Comparison of ENCODE assay signal across 26 mouse cellular contexts in genomic region chr9:61593991-61594390, GRCm38 (mm10).
DNase-seq lines count a peak whose midpoint lies in the region; ATAC-seq and TF ChIP-seq lines count a peak whose summit lies in the region.
"Had no signal": no experiment of that assay in that cellular context is flagged by ENCODE, and none has a peak within 500 bp of the region (broad histone marks: within the 10 kb centered on the region; RNA-seq: fewer than 3 reads in every experiment).

No protein-coding gene starts in this region.

- TF ChIP-seq CTCF in CH12.LX (conservative IDR thresholded peaks at IDR 0.05 in 1 of 2, IDR thresholded peaks at IDR 0.05 in 1 of 2; ENCODE audit: low read depth in 2 of 2, low read length in 2 of 2): no peak

- H3K27ac ChIP-seq in forebrain, embryonic 14.5 days (ENCODE audit: low read depth, low read length): no peak overlapping the region
- no peak overlapping the region for H3K27ac ChIP-seq in forebrain, embryonic 10.5 days
- H3K27ac ChIP-seq in CH12.LX (ENCODE audit: insufficient read depth, low read depth): no peak overlapping the region
- peak overlapping the region; percentile 40; the same call in 1 of the 2 replicates for H3K27ac ChIP-seq in midbrain, embryonic 13.5 days
- H3K27ac ChIP-seq in neural tube, embryonic 15.5 days (replicated peaks): 0 out of 2 replicates have a peak overlapping the region, but pooled peaks have one; percentile 13
- H3K27ac ChIP-seq: embryonic facial prominence, embryonic 12.5 days; gastrocnemius, adult 2 months; heart, embryonic 13.5 days; kidney, embryonic 15.5 days; liver, embryonic 12.5 days had no signal

- H3K4me3 ChIP-seq in forebrain, embryonic 14.5 days (ENCODE audit: low read depth, low read length): no peak overlapping the region
- no peak overlapping the region for H3K4me3 ChIP-seq in forebrain, embryonic 10.5 days
- no peak overlapping the region for H3K4me3 ChIP-seq in CH12.LX (replicated peaks in 1 of 3; ENCODE audit: low read depth in 2 of 3, low read length in 2 of 3, poor library complexity in 1 of 3)
- no peak overlapping the region for H3K4me3 ChIP-seq in midbrain, embryonic 13.5 days (replicated peaks)
- no peak overlapping the region for H3K4me3 ChIP-seq in neural tube, embryonic 15.5 days (replicated peaks)
- H3K4me3 ChIP-seq: embryonic facial prominence, embryonic 12.5 days; gastrocnemius, adult 2 months; heart, embryonic 13.5 days; kidney, embryonic 15.5 days; liver, embryonic 12.5 days; megakaryocyte, embryonic 14.5 days had no signal

- intact Hi-C loops in left cerebral cortex, postnatal 10 days (cut with DNase I): no loop called here

- 68% methylated on average over 6 of the region's 6 CpGs for WGBS in forebrain, embryonic 14.5 days
- WGBS in forebrain, embryonic 10.5 days: 82% methylated on average over 6 of the region's 6 CpGs
- 61% methylated on average over 6 of the region's 6 CpGs for WGBS in midbrain, embryonic 13.5 days
- 53% methylated on average over 6 of the region's 6 CpGs for whole genome bisulfite sequencing in neural tube, embryonic 15.5 days

- no peak for TF ChIP-seq EP300 in CH12.LX (IDR thresholded peaks at IDR 0.05; ENCODE audit: low read length)

- H3K27me3 ChIP-seq in forebrain, embryonic 14.5 days (replicated peaks; ENCODE audit: control insufficient read depth, insufficient read depth, low read length): no peaks in the 10 kb centered on the region
- peaks cover 31% of the 10 kb centered on the region for H3K27me3 ChIP-seq in forebrain, embryonic 10.5 days (ENCODE audit: poor library complexity, severe bottlenecking)
- no peaks in the 10 kb centered on the region for H3K27me3 ChIP-seq in CH12.LX (replicated peaks)
- 0 out of 2 replicates have a peak, but pooled peaks cover 4% of the 10 kb centered on the region for H3K27me3 ChIP-seq in midbrain, embryonic 13.5 days
- H3K27me3 ChIP-seq in neural tube, embryonic 15.5 days (replicated peaks): peaks cover 14% of the 10 kb centered on the region; the same call in 1 of the 2 replicates
- H3K27me3 ChIP-seq: embryonic facial prominence, embryonic 12.5 days had no signal

- no peak overlapping the region for H3K9ac ChIP-seq in forebrain, embryonic 14.5 days (ENCODE audit: low read length)
- no peak overlapping the region for H3K9ac ChIP-seq in CH12.LX (ENCODE audit: insufficient read depth, low read depth)
- H3K9ac ChIP-seq in midbrain, embryonic 13.5 days (replicated peaks): no peak overlapping the region
- no peak overlapping the region for H3K9ac ChIP-seq in neural tube, embryonic 15.5 days (replicated peaks)
- H3K9ac ChIP-seq: embryonic facial prominence, embryonic 12.5 days; heart, embryonic 13.5 days; kidney, embryonic 15.5 days; liver, embryonic 12.5 days; liver, postnatal 0 days had no signal

- no peak for TF ChIP-seq RAD21 in CH12.LX (IDR thresholded peaks at IDR 0.05; ENCODE audit: low read depth, low read length)

- peak; percentile 53 for DNase-seq in forebrain, embryonic 14.5 days (ENCODE audit: low spot score)
- DNase-seq in forebrain, embryonic 10.5 days (ENCODE audit: extremely low spot score, low spot score): no peak
- peak; percentile 51 for DNase-seq in CH12.LX (ENCODE audit: extremely low read depth)
- no peak for DNase-seq in urinary bladder, postnatal 10 days (ENCODE audit: low spot score)
- no peak for DNase-seq in left cerebral cortex, postnatal 10 days (ENCODE audit: extremely low spot score in 1 of 2, low spot score in 2 of 2)
- DNase-seq: adrenal gland, adult 8-10 months; cerebellum, postnatal 36 days; gastrocnemius, adult 2 months; gastrocnemius, postnatal 36 days; heart, adult 18-20 months; heart, postnatal 10 days; kidney, adult 18-20 months; kidney, postnatal 25 days; left cerebral cortex, postnatal 4 days; liver, postnatal 0 days; lung, postnatal 36 days; thymus, postnatal 4 days had no signal

- H3K4me1 ChIP-seq in forebrain, embryonic 14.5 days (ENCODE audit: control insufficient read depth, insufficient read depth, low read length): peaks cover 16% of the 10 kb centered on the region
- peaks cover 34% of the 10 kb centered on the region for H3K4me1 ChIP-seq in forebrain, embryonic 10.5 days
- H3K4me1 ChIP-seq in CH12.LX (ENCODE audit: control insufficient read depth in 1 of 2, insufficient read depth in 2 of 2): peaks cover 21 to 49% of the 10 kb centered on the region in 2 experiments
- peaks cover 31% of the 10 kb centered on the region for H3K4me1 ChIP-seq in midbrain, embryonic 13.5 days (replicated peaks)
- H3K4me1 ChIP-seq in neural tube, embryonic 15.5 days: peaks cover 19% of the 10 kb centered on the region
- H3K4me1 ChIP-seq: liver, embryonic 12.5 days; megakaryocyte, embryonic 14.5 days had no signal

- dilution Hi-C loops in CH12.LX (cut with MboI; ENCODE audit: extremely low pct_ligation_motif_present, extremely low pct_unique_long_range_greater_than_20kb, low sequenced_read_pairs): no loop called here

- H3K79me2 ChIP-seq in CH12.LX (replicated peaks; ENCODE audit: control insufficient read depth, extremely low read depth, insufficient read depth, poor library complexity, severe bottlenecking): no peaks in the 10 kb centered on the region

- no peaks in the 10 kb centered on the region for H3K36me3 ChIP-seq in forebrain, embryonic 14.5 days (ENCODE audit: control insufficient read depth, insufficient read depth, low read length)
- no peaks in the 10 kb centered on the region for H3K36me3 ChIP-seq in forebrain, embryonic 10.5 days (replicated peaks)
- no peaks in the 10 kb centered on the region for H3K36me3 ChIP-seq in CH12.LX (replicated peaks in 1 of 2; ENCODE audit: control insufficient read depth in 1 of 2, insufficient read depth in 1 of 2, low read length in 1 of 2)
- H3K36me3 ChIP-seq in midbrain, embryonic 13.5 days: no peaks in the 10 kb centered on the region
- no peaks in the 10 kb centered on the region for H3K36me3 ChIP-seq in neural tube, embryonic 15.5 days
- H3K36me3 ChIP-seq: embryonic facial prominence, embryonic 12.5 days; G1E; heart, embryonic 13.5 days; kidney, embryonic 15.5 days; liver, embryonic 12.5 days had no signal

- in situ Hi-C loops in CH12.LX (cut with MboI; ENCODE audit: low pct_ligation_motif_present, low pct_unique_long_range_greater_than_20kb, low sequenced_read_pairs): no loop called here

- no peak for TF ChIP-seq POLR2A in CH12.LX (IDR thresholded peaks at IDR 0.05; ENCODE audit: low read depth, low read length)

- no peaks in the 10 kb centered on the region for H3K9me3 ChIP-seq in forebrain, embryonic 14.5 days (replicated peaks; ENCODE audit: control insufficient read depth, low read length)
- H3K9me3 ChIP-seq in forebrain, embryonic 10.5 days: no peaks in the 10 kb centered on the region
- H3K9me3 ChIP-seq in CH12.LX (replicated peaks; ENCODE audit: low read length): no peaks in the 10 kb centered on the region
- no peaks in the 10 kb centered on the region for H3K9me3 ChIP-seq in midbrain, embryonic 13.5 days
- H3K9me3 ChIP-seq in neural tube, embryonic 15.5 days (replicated peaks): no peaks in the 10 kb centered on the region
- H3K9me3 ChIP-seq: embryonic facial prominence, embryonic 12.5 days; G1E; heart, embryonic 13.5 days; kidney, embryonic 15.5 days; liver, embryonic 12.5 days had no signal

- H3K4me2 ChIP-seq in forebrain, embryonic 14.5 days (ENCODE audit: low read length): no peak overlapping the region
- no peak overlapping the region for H3K4me2 ChIP-seq in CH12.LX (ENCODE audit: insufficient read depth, low read depth, poor library complexity, severe bottlenecking)
- no peak overlapping the region for H3K4me2 ChIP-seq in midbrain, embryonic 13.5 days (replicated peaks)
- no peak overlapping the region for H3K4me2 ChIP-seq in neural tube, embryonic 15.5 days
- H3K4me2 ChIP-seq: embryonic facial prominence, embryonic 12.5 days; heart, embryonic 13.5 days; kidney, embryonic 15.5 days; liver, embryonic 12.5 days had no signal

- no peak for ATAC-seq in forebrain, embryonic 14.5 days
- ATAC-seq in midbrain, embryonic 13.5 days: 0 out of 2 replicates have a peak, but pooled peaks have one; percentile 34
- no peak for ATAC-seq in neural tube, embryonic 15.5 days (ENCODE audit: low FRiP score)
- ATAC-seq: forebrain, embryonic 16.5 days; liver, embryonic 12.5 days; liver, postnatal 0 days had no signal

TF ChIP-seq in CH12.LX, 34 proteins besides CTCF, POLR2A, EP300 and RAD21:
- no peak for TF ChIP-seq SIN3A (IDR thresholded peaks at IDR 0.05; ENCODE audit: low read length)
- 0 out of 2 replicates have a peak, but pooled peaks have one; percentile 6 for TF ChIP-seq ETS1 (conservative IDR thresholded peaks at IDR 0.05; ENCODE audit: low read depth, low read length)
- TF ChIP-seq JUN (IDR thresholded peaks at IDR 0.05; ENCODE audit: insufficient read depth, low read depth, low read length): no peak
- TF ChIP-seq BHLHE40 (IDR thresholded peaks at IDR 0.05; ENCODE audit: low read depth, low read length): peak; percentile 48; the same call in 1 of the 2 replicates
- peak; percentile 26; the same call in 1 of the 2 replicates for TF ChIP-seq ELF1 (IDR thresholded peaks at IDR 0.05; ENCODE audit: low read depth, low read length)

Comparison
In these comparisons a context has a peak if more than half of its experiments do, and no peak if none do; other contexts are left out.
1. DNase-seq: peak in forebrain, embryonic 14.5 days (single experiment) and CH12.LX (single experiment); none in forebrain, embryonic 10.5 days (single experiment), urinary bladder, postnatal 10 days (single experiment) and left cerebral cortex, postnatal 10 days (0 of 2).
2. H3K27ac ChIP-seq: peak in midbrain, embryonic 13.5 days (single experiment) and neural tube, embryonic 15.5 days (single experiment); none in forebrain, embryonic 14.5 days (single experiment), forebrain, embryonic 10.5 days (single experiment) and CH12.LX (single experiment).